Comparison of ENCODE assay signal across 8 mouse cellular contexts in the genomic region with DNA sequence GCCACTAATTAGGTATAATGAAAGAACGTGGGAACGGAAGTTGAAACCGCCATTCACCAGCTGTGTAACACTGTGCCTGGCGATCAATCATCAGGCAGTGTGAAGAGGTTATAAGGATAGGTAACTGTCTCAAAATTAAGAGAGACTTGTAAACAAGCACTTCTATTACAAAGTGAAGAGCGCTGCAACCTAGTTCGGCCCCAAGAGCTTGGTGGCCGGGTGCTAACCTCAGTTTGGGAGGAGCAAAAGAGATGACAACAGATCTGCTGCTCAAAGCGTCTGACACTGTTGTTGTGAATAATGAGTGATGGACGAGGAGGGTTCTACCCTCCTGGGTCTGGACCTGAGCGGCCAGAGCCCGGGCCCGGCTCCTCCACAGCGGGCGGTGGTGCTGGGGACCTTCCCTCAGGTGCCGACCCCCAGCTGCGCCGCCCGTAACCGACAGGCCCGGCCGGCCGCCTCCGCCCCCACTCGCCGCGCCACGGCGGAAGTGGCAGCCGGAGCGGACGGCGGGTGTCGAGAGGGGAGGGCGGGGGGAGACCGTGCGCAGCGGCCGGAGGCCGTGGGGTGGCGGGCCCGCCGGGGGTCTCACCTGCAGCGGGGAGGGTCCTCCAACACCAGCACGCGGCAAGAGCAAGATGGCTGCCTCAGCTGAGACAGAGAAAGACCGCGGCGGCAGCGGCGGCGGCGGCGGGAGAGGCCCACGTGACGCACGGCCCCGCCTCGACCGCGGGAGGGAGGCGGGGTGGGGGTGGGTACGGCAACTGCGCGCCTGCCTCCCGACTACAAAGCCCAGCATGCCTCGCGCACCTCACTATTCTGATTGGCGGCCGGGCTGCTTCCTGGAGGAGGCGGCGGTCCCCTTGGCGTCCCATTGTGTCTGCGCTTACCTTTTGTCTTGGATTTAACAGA. TPM values are rescaled to one million over a fixed set of nuclear protein-coding genes. Genes with fewer than 3 reads are reported as not detected.
A peak's percentile ranks its signal among the peaks of the same experiment; 100 is the strongest.
DNase-seq lines count a peak whose midpoint lies in the region; ATAC-seq and TF ChIP-seq lines count a peak whose summit lies in the region.

Gene Btf3l4, minus strand, starts transcription at position 699 of the 912 bp plus-strand sequence.

- DNase-seq in A20 (ENCODE audit: low read depth, low spot score) (peak; percentile 96), liver (peak; percentile 95)
- peak; percentile 98 for DNase-seq in heart, embryonic 10.5 days (ENCODE audit: low spot score)
- DNase-seq in spleen, postnatal 4 days (ENCODE audit: low spot score in 2 of 2) = peak; percentile 88 to 93

- H3K4me1 ChIP-seq in bone marrow macrophage, adult 2 months (ENCODE audit: control insufficient read depth, insufficient read depth, low read length) = peaks cover 22% of the 10 kb centered on the region
- peaks cover 6% of the 10 kb centered on the region for H3K4me1 ChIP-seq in embryonic fibroblast, embryonic 13.5 days (ENCODE audit: control insufficient read depth, insufficient read depth, low read length)
- H3K4me1 ChIP-seq in heart, embryonic 10.5 days = peaks cover 28% of the 10 kb centered on the region
- peaks cover 28% of the 10 kb centered on the region for H3K4me1 ChIP-seq in kidney, embryonic 15.5 days

- H3K4me2 ChIP-seq in kidney, embryonic 15.5 days = peak within 1 kb of the TSS; percentile 74

- peak; percentile 95 for ATAC-seq in kidney, embryonic 15.5 days (replicated peaks; ENCODE audit: low FRiP score)
- peak; percentile 83 for ATAC-seq in monocyte, adult 5-6 weeks (replicated peaks; ENCODE audit: insufficient number of reproducible peaks, low FRiP score, low TSS enrichment, poor library complexity, severe bottlenecking)

- under 1% methylated on average over 71 of the region's 73 CpGs for WGBS in heart, embryonic 10.5 days
- under 1% methylated on average over 68 of the region's 73 CpGs for WGBS in kidney, embryonic 15.5 days

- no peaks in the 10 kb centered on the region for H3K27me3 ChIP-seq in heart, embryonic 10.5 days (ENCODE audit: insufficient read depth, poor library complexity, severe bottlenecking)
- no peaks in the 10 kb centered on the region for H3K27me3 ChIP-seq in kidney, embryonic 15.5 days

- peak within 1 kb of the TSS; percentile 99 for H3K4me3 ChIP-seq in bone marrow macrophage, adult 2 months (ENCODE audit: insufficient read depth, low read length)
- peak within 1 kb of the TSS; percentile 92 for H3K4me3 ChIP-seq in embryonic fibroblast, embryonic 13.5 days (ENCODE audit: insufficient read depth, low read length)
- H3K4me3 ChIP-seq in heart, embryonic 10.5 days = peak within 1 kb of the TSS; percentile 99
- peak within 1 kb of the TSS; percentile 89 for H3K4me3 ChIP-seq in kidney, embryonic 15.5 days (replicated peaks)

- no peak for TF ChIP-seq CTCF in bone marrow macrophage, adult 2 months (IDR thresholded peaks at IDR 0.05; ENCODE audit: low read depth, low read length)
- no peak for TF ChIP-seq CTCF in embryonic fibroblast, embryonic 13.5 days (IDR thresholded peaks at IDR 0.05; ENCODE audit: borderline replicate concordance, insufficient read depth, low read length)

- H3K36me3 ChIP-seq in heart, embryonic 10.5 days = peaks cover 19% of the 10 kb centered on the region
- H3K36me3 ChIP-seq in kidney, embryonic 15.5 days = peaks cover 21% of the 10 kb centered on the region

- peak within 1 kb of the TSS; percentile 80 for H3K27ac ChIP-seq in bone marrow macrophage, adult 2 months (ENCODE audit: insufficient read depth, low read depth, low read length)
- H3K27ac ChIP-seq in embryonic fibroblast, embryonic 13.5 days (ENCODE audit: insufficient read depth, low read length) = peak within 1 kb of the TSS; percentile 99
- H3K27ac ChIP-seq in heart, embryonic 10.5 days = peak within 1 kb of the TSS; percentile 100
- H3K27ac ChIP-seq in kidney, embryonic 15.5 days = peak within 1 kb of the TSS; percentile 99

- H3K9ac ChIP-seq in kidney, embryonic 15.5 days = peak within 1 kb of the TSS; percentile 93

- TF ChIP-seq POLR2A in bone marrow macrophage, adult 2 months (IDR thresholded peaks at IDR 0.05; ENCODE audit: borderline replicate concordance, low read depth, low read length) = no peak
- TF ChIP-seq POLR2A in embryonic fibroblast, embryonic 13.5 days (IDR thresholded peaks at IDR 0.05; ENCODE audit: low read depth, low read length) = peak; percentile 55

- no peaks in the 10 kb centered on the region for H3K9me3 ChIP-seq in heart, embryonic 10.5 days
- H3K9me3 ChIP-seq in kidney, embryonic 15.5 days (replicated peaks) = no peaks in the 10 kb centered on the region

RNA-seq across cellular contexts. Expression of gene Btf3l4, which starts in this region (rescaled TPM):
- polyA plus RNA-seq in bone marrow macrophage, adult 2 months (2012; ENCODE audit: insufficient read depth, insufficient read length, missing spikeins) = 46.4 and 51.1 TPM in 2 replicates
- 124 and 161 TPM in 2 replicates for polyA plus RNA-seq in embryonic fibroblast, embryonic 13.5 days (2011; ENCODE audit: insufficient read length, low read depth, missing spikeins)
- 160 and 165 TPM in 2 replicates for polyA plus RNA-seq in heart, embryonic 10.5 days (2016; fragmentation: Nextera tagmentation; extraction: Ambion mirVana)
- 162 and 177 TPM in 2 replicates for polyA plus RNA-seq in kidney, embryonic 15.5 days (2015; fragmentation: Nextera tagmentation; extraction: Ambion mirVana)
- 40.7 to 71.0 TPM (median 58.7 TPM) in 3 replicates for total RNA-seq in monocyte, adult 5-6 weeks (2017)

Comparison
In these comparisons a context has a peak if more than half of its experiments do, and no peak if none do; other contexts are left out.
1. Peak in every context shown above with its lines: DNase-seq, ATAC-seq, H3K4me3 ChIP-seq and H3K27ac ChIP-seq.